Mouse (Mus musculus) neural tube, embryonic 13.5 days (tissue): ENCODE measurements at regions not wholly inside any gene's neighbourhood (a gene's known extent, or its start where the extent isn't known, plus 50 kb on each side); places are given as distances from the start of the nearest gene placed in this dataset.

ENCODE experiments used
- ATAC-seq: fragments of 200-750 bp; cut with Nextera tagmentation; 2 replicates; pipeline ENCODE4 v1.8.0; 2017; ENCODE audit warnings: low read depth, mild to moderate bottlenecking, moderate TSS enrichment, moderate library complexity
- H3K27ac ChIP-seq: fragments of 300-500 bp; sonication (generic); replicated peaks from 2 replicates; pipeline ENCODE4 v1.5.1; 2015; ENCODE audit warnings: moderate library complexity, mild to moderate bottlenecking, inconsistent platforms
- H3K27me3 ChIP-seq: fragments of 300-500 bp; sonication (generic); 2 replicates; pipeline ENCODE4 v1.6.1; 2015; ENCODE audit warnings: mild to moderate bottlenecking, inconsistent platforms
- H3K36me3 ChIP-seq: fragments of 300-500 bp; sonication (generic); 2 replicates; pipeline ENCODE4 v1.6.1; 2015; ENCODE audit warnings: mild to moderate bottlenecking, inconsistent platforms
- H3K4me1 ChIP-seq: fragments of 300-500 bp; sonication (generic); replicated peaks from 2 replicates; pipeline ENCODE4 v1.6.1; 2015; ENCODE audit warnings: inconsistent platforms
- H3K4me2 ChIP-seq: fragments of 300-500 bp; sonication (generic); 2 replicates; pipeline ENCODE4 v1.6.1; 2015; ENCODE audit warnings: inconsistent platforms, mild to moderate bottlenecking, moderate library complexity
- H3K4me3 ChIP-seq: fragments of 300-500 bp; sonication (generic); 2 replicates; pipeline ENCODE4 v1.5.1; 2015; ENCODE audit warnings: mild to moderate bottlenecking, inconsistent platforms
- H3K9ac ChIP-seq: fragments of 300-500 bp; sonication (generic); 2 replicates; pipeline ENCODE4 v1.6.1; 2015; ENCODE audit warnings: moderate library complexity, mild to moderate bottlenecking, inconsistent platforms
- H3K9me3 ChIP-seq: fragments of 300-500 bp; sonication (generic); 2 replicates; pipeline ENCODE4 v1.6.1; 2016; ENCODE audit warnings: inconsistent platforms
- WGBS: fragments of 180-500 bp; shearing (Covaris S2); methylation state at CpG from one replicate; pipeline ENCODE4 v1.1.7; 2015; 5-methylcytosine and 5-hydroxymethylcytosine counted together

GRCm38 (mm10) chr1:71764951-71765350 is 112.0 kb upstream of the Fn1 start:
- WGBS = 76% methylated on average over 6 of the region's 6 CpGs
- H3K27ac ChIP-seq = no peak overlapping the region
- no peaks in the 10 kb centered on the region for H3K9me3 ChIP-seq

GRCm38 (mm10) chr1:71763530-71763929 is 110.5 kb upstream of the Fn1 start:
- Histone ChIP-seq H3K4me1 (no peaks in the 10 kb centered on the region), H3K9me3 (no peaks in the 10 kb centered on the region), H3K4me2 (no peak overlapping the region), H3K27me3 (no peaks in the 10 kb centered on the region), H3K36me3 (no peaks in the 10 kb centered on the region), H3K9ac (no peak overlapping the region), H3K27ac (no peak overlapping the region), H3K4me3 (no peak overlapping the region)
- 60% methylated on average over 2 of the region's 2 CpGs for WGBS
- no peak for ATAC-seq

More at GRCm38 (mm10) chr1:71764951-71765350, 112.0 kb upstream of the Fn1 start:
- no peak overlapping the region for H3K4me2 ChIP-seq
- no peak for ATAC-seq
- H3K27me3 ChIP-seq = no peaks in the 10 kb centered on the region
- H3K36me3 ChIP-seq = no peaks in the 10 kb centered on the region
- H3K4me3 ChIP-seq = no peak overlapping the region
- no peak overlapping the region for H3K9ac ChIP-seq
- H3K4me1 ChIP-seq = no peaks in the 10 kb centered on the region

- 76% methylated on average over 2 of the region's 2 CpGs for WGBS
These were observed 107.3 kb upstream of the Fn1 start for GRCm38 (mm10) chr1:71760342-71760741.

GRCm38 (mm10) chr1:71757236-71757635 is 104.2 kb upstream of the Fn1 start:
- H3K27ac ChIP-seq = no peak overlapping the region
- no peak overlapping the region for H3K9ac ChIP-seq
- H3K36me3 ChIP-seq = no peaks in the 10 kb centered on the region
- no peaks in the 10 kb centered on the region for H3K27me3 ChIP-seq
- ATAC-seq = no peak
- H3K4me1 ChIP-seq = no peaks in the 10 kb centered on the region
- 52% methylated on average over 5 of the region's 5 CpGs for WGBS
- peaks cover 8% of the 10 kb centered on the region; the same call in 1 of the 2 replicates for H3K9me3 ChIP-seq
- no peak overlapping the region for H3K4me3 ChIP-seq
- no peak overlapping the region for H3K4me2 ChIP-seq

More at GRCm38 (mm10) chr1:71760342-71760741, 107.3 kb upstream of the Fn1 start:
- Histone ChIP-seq H3K27ac (no peak overlapping the region), H3K4me3 (no peak overlapping the region), H3K36me3 (no peaks in the 10 kb centered on the region), H3K9me3 (no peaks in the 10 kb centered on the region), H3K4me1 (no peaks in the 10 kb centered on the region), H3K9ac (no peak overlapping the region), H3K27me3 (no peaks in the 10 kb centered on the region), H3K4me2 (no peak overlapping the region)
- ATAC-seq = no peak

GRCm38 (mm10) chr1:71756159-71756558 is 103.2 kb upstream of the Fn1 start:
- Histone ChIP-seq H3K36me3 (no peaks in the 10 kb centered on the region), H3K4me3 (no peak overlapping the region), H3K27ac (no peak overlapping the region), H3K9me3 (peaks cover 8% of the 10 kb centered on the region; the same call in 1 of the 2 replicates), H3K4me1 (no peaks in the 10 kb centered on the region), H3K9ac (no peak overlapping the region), H3K27me3 (no peaks in the 10 kb centered on the region), H3K4me2 (no peak overlapping the region)
- 90% methylated on average over 2 of the region's 2 CpGs for WGBS
- no peak for ATAC-seq

- Histone ChIP-seq H3K36me3 (no peaks in the 10 kb centered on the region), H3K27me3 (no peaks in the 10 kb centered on the region), H3K4me2 (no peak overlapping the region), H3K27ac (no peak overlapping the region), H3K9ac (no peak overlapping the region), H3K4me1 (no peaks in the 10 kb centered on the region), H3K4me3 (no peak overlapping the region), H3K9me3 (peaks cover 8% of the 10 kb centered on the region; the same call in 1 of the 2 replicates)
- 78% methylated on average over 9 of the region's 9 CpGs for WGBS
- ATAC-seq = no peak
These were observed 102.4 kb upstream of the Fn1 start for GRCm38 (mm10) chr1:71755435-71755834.

- H3K36me3 ChIP-seq = no peaks in the 10 kb centered on the region
- H3K27me3 ChIP-seq = no peaks in the 10 kb centered on the region
- no peak for ATAC-seq
- peaks cover 8% of the 10 kb centered on the region; the same call in 1 of the 2 replicates for H3K9me3 ChIP-seq
- H3K4me2 ChIP-seq = no peak overlapping the region
- no peak overlapping the region for H3K4me3 ChIP-seq
- no peak overlapping the region for H3K27ac ChIP-seq
- no peaks in the 10 kb centered on the region for H3K4me1 ChIP-seq
- no peak overlapping the region for H3K9ac ChIP-seq
- WGBS = 86% methylated on average over 1 of the region's 1 CpGs
These were observed 99.4 kb upstream of the Fn1 start for GRCm38 (mm10) chr1:71752351-71752750.

- Histone ChIP-seq H3K4me3 (no peak overlapping the region), H3K27ac (no peak overlapping the region), H3K4me2 (no peak overlapping the region), H3K27me3 (no peaks in the 10 kb centered on the region), H3K36me3 (no peaks in the 10 kb centered on the region), H3K4me1 (no peaks in the 10 kb centered on the region), H3K9ac (no peak overlapping the region), H3K9me3 (peaks cover 8% of the 10 kb centered on the region; the same call in 1 of the 2 replicates)
- ATAC-seq = no peak
- 82% methylated on average over 1 of the region's 1 CpGs for WGBS
These were observed 98.6 kb upstream of the Fn1 start for GRCm38 (mm10) chr1:71751601-71752000.

GRCm38 (mm10) chr1:71735606-71736005 is 82.6 kb upstream of the Fn1 start:
- Histone ChIP-seq H3K4me3 (no peak overlapping the region), H3K4me2 (no peak overlapping the region), H3K36me3 (no peaks in the 10 kb centered on the region), H3K9ac (no peak overlapping the region), H3K27ac (no peak overlapping the region), H3K9me3 (no peaks in the 10 kb centered on the region), H3K27me3 (no peaks in the 10 kb centered on the region), H3K4me1 (no peaks in the 10 kb centered on the region)
- ATAC-seq = no peak
- 73% methylated on average over 3 of the region's 3 CpGs for WGBS

- Histone ChIP-seq H3K36me3 (no peaks in the 10 kb centered on the region), H3K4me2 (no peak overlapping the region), H3K9ac (no peak overlapping the region), H3K4me3 (no peak overlapping the region), H3K27ac (no peak overlapping the region), H3K9me3 (no peaks in the 10 kb centered on the region), H3K27me3 (no peaks in the 10 kb centered on the region), H3K4me1 (no peaks in the 10 kb centered on the region)
- ATAC-seq = no peak
These were observed 78.6 kb upstream of the Fn1 start for GRCm38 (mm10) chr1:71731623-71732022.

GRCm38 (mm10) chr1:71731011-71731410 is 78.0 kb upstream of the Fn1 start:
- Histone ChIP-seq H3K9me3 (no peaks in the 10 kb centered on the region), H3K4me1 (no peaks in the 10 kb centered on the region), H3K27ac (no peak overlapping the region), H3K36me3 (no peaks in the 10 kb centered on the region), H3K9ac (no peak overlapping the region), H3K4me2 (no peak overlapping the region), H3K4me3 (no peak overlapping the region), H3K27me3 (no peaks in the 10 kb centered on the region)
- 89% methylated on average over 4 of the region's 4 CpGs for WGBS
- ATAC-seq = no peak

- no peaks in the 10 kb centered on the region for H3K27me3 ChIP-seq
- H3K4me1 ChIP-seq = no peaks in the 10 kb centered on the region
- 95% methylated on average over 8 of the region's 8 CpGs for WGBS
- H3K4me3 ChIP-seq = no peak overlapping the region
- ATAC-seq = no peak
- no peak overlapping the region for H3K4me2 ChIP-seq
- no peak overlapping the region for H3K9ac ChIP-seq
- no peaks in the 10 kb centered on the region for H3K36me3 ChIP-seq
- H3K9me3 ChIP-seq = no peaks in the 10 kb centered on the region
- no peak overlapping the region for H3K27ac ChIP-seq
These were observed 75.9 kb upstream of the Fn1 start for GRCm38 (mm10) chr1:71728852-71729347.

GRCm38 (mm10) chr1:71723816-71724215 is 70.8 kb upstream of the Fn1 start:
- H3K27ac ChIP-seq = no peak overlapping the region
- WGBS = 71% methylated on average over 7 of the region's 7 CpGs
- H3K9me3 ChIP-seq = no peaks in the 10 kb centered on the region
- H3K4me3 ChIP-seq = no peak overlapping the region
- H3K36me3 ChIP-seq = no peaks in the 10 kb centered on the region
- H3K4me1 ChIP-seq = no peaks in the 10 kb centered on the region
- H3K4me2 ChIP-seq = no peak overlapping the region
- ATAC-seq = no peak
- no peak overlapping the region for H3K9ac ChIP-seq
- H3K27me3 ChIP-seq = no peaks in the 10 kb centered on the region
